Mouse (Mus musculus) retina, postnatal 1 day (tissue): ENCODE results near the gene Tsg101.
"Not testable (repeated sequence)": the region's sequence is repeated elsewhere in the genome, so short reads cannot be mapped to it uniquely, and the experiment has no call there.

Experiments used
- DNase-seq: peaks from one replicate; pipeline ENCODE4 v3.0.0-alpha.2; 2012

Tsg101 gene

GRCm38 (mm10) chr7:46919551-46920176, at the start of gene Tsg101:
Gene Tsg101 (minus strand): TSS chr7:46919969.
- peak; percentile 94 for DNase-seq

GRCm38 (mm10) chr7:46964070-46964469, 44.3 kb upstream of the Tsg101 start:
- peak; percentile 1 for DNase-seq

GRCm38 (mm10) chr7:46962806-46963618, 43.2 kb upstream of the Tsg101 start:
- peak; percentile 93 for DNase-seq

- DNase-seq, result no peak
These were observed 42.4 kb upstream of the Tsg101 start for GRCm38 (mm10) chr7:46962132-46962531.

GRCm38 (mm10) chr7:46960991-46961390, 41.2 kb upstream of the Tsg101 start:
- no peak for DNase-seq

- no peak for DNase-seq
These were observed 39.1 kb upstream of the Tsg101 start for GRCm38 (mm10) chr7:46958853-46959252.

GRCm38 (mm10) chr7:46957831-46958691, 38.3 kb upstream of the Tsg101 start, which contains the start of gene Uevld:
Gene Uevld (minus strand): TSS chr7:46958527.
- peak; percentile 96 for DNase-seq

- DNase-seq, result peak; percentile 50
These were observed 16.1 kb upstream of the Tsg101 start for GRCm38 (mm10) chr7:46935847-46936246.

- no peak for DNase-seq
These were observed 15.0 kb upstream of the Tsg101 start for GRCm38 (mm10) chr7:46934788-46935187.

GRCm38 (mm10) chr7:46931370-46931769, 11.6 kb upstream of the Tsg101 start:
- DNase-seq, result no peak

GRCm38 (mm10) chr7:46928291-46928690, 8.5 kb upstream of the Tsg101 start:
- no peak for DNase-seq

- peak; percentile 30 for DNase-seq
These were observed 2.3 kb upstream of the Tsg101 start for GRCm38 (mm10) chr7:46922075-46922474.

- DNase-seq, result peak; percentile 18
These were observed 944 bp downstream of the Tsg101 start for GRCm38 (mm10) chr7:46918678-46919371.

GRCm38 (mm10) chr7:46916376-46916775, 3.4 kb downstream of the Tsg101 start:
- no peak for DNase-seq

GRCm38 (mm10) chr7:46911250-46911649, 8.5 kb downstream of the Tsg101 start:
- DNase-seq, result no peak

GRCm38 (mm10) chr7:46899343-46899742, 20.4 kb downstream of the Tsg101 start:
- DNase-seq, result no peak

GRCm38 (mm10) chr7:46895511-46895910, 24.3 kb downstream of the Tsg101 start:
- DNase-seq, result no peak

GRCm38 (mm10) chr7:46883304-46883703, 36.5 kb downstream of the Tsg101 start:
- no peak for DNase-seq

GRCm38 (mm10) chr7:46881941-46882340, 37.8 kb downstream of the Tsg101 start:
- not testable (repeated sequence) for DNase-seq

GRCm38 (mm10) chr7:46880992-46881391, 38.8 kb downstream of the Tsg101 start:
- no peak for DNase-seq

GRCm38 (mm10) chr7:46879851-46880250, 39.9 kb downstream of the Tsg101 start:
- DNase-seq, result peak; percentile 34

GRCm38 (mm10) chr7:46877255-46877654, 42.5 kb downstream of the Tsg101 start:
- DNase-seq, result no peak

- DNase-seq, result no peak
These were observed 42.9 kb downstream of the Tsg101 start for GRCm38 (mm10) chr7:46876841-46877240.
